Mouse (Mus musculus) hindbrain, embryonic 15.5 days (tissue): ENCODE results near the gene Grk5. TPM values are rescaled to one million over a fixed set of nuclear protein-coding genes. Genes with fewer than 3 reads are reported as not detected.
"Not testable (repeated sequence)": the region's sequence is repeated elsewhere in the genome, so short reads cannot be mapped to it uniquely, and the experiment has no call there.

Source experiments
- ATAC-seq: fragments of 200-750 bp; cut with Nextera tagmentation; 2 replicates; pipeline ENCODE4 v1.8.0; 2017; ENCODE audit warnings: low read depth, moderate number of reproducible peaks, moderate TSS enrichment; ENCODE audit not compliant: low FRiP score
- H3K27ac ChIP-seq: fragments of 300-500 bp; sonication (generic); replicated peaks from 2 replicates; pipeline ENCODE4 v1.5.1; 2015; ENCODE audit warnings: mild to moderate bottlenecking, inconsistent platforms
- H3K27me3 ChIP-seq: fragments of 300-500 bp; sonication (generic); 2 replicates; pipeline ENCODE4 v1.6.1; 2015; ENCODE audit warnings: control low read depth, inconsistent platforms
- H3K36me3 ChIP-seq: fragments of 300-500 bp; sonication (generic); 2 replicates; pipeline ENCODE4 v1.6.1; 2015; ENCODE audit warnings: control low read depth, inconsistent platforms
- H3K4me1 ChIP-seq: fragments of 300-500 bp; sonication (generic); replicated peaks from 2 replicates; pipeline ENCODE4 v1.6.1; 2015; ENCODE audit warnings: control low read depth, inconsistent platforms
- H3K4me2 ChIP-seq: fragments of 300-500 bp; sonication (generic); 2 replicates; pipeline ENCODE4 v1.6.1; 2015; ENCODE audit warnings: moderate library complexity, mild to moderate bottlenecking, inconsistent platforms
- H3K4me3 ChIP-seq: fragments of 300-500 bp; sonication (generic); 2 replicates; pipeline ENCODE4 v1.5.1; 2015; ENCODE audit warnings: mild to moderate bottlenecking, inconsistent platforms
- H3K9ac ChIP-seq: fragments of 300-500 bp; sonication (generic); 2 replicates; pipeline ENCODE4 v1.6.1; 2015; ENCODE audit warnings: inconsistent platforms
- H3K9me3 ChIP-seq: fragments of 300-500 bp; sonication (generic); 2 replicates; pipeline ENCODE4 v1.6.1; 2016; ENCODE audit warnings: control low read depth, inconsistent platforms
- WGBS: fragments of 180-500 bp; shearing (Covaris S2); methylation state at CpG from one replicate; pipeline ENCODE4 v1.1.7; 2015; 5-methylcytosine and 5-hydroxymethylcytosine counted together
- polyA plus RNA-seq: library from polyadenylated mRNA; unstranded; fragments of >200 nt; fragmentation: Nextera tagmentation; extraction: Ambion mirVana; gene quantifications from 2 replicates; pipeline ENCODE4 v1.2.1, GENCODE M21; 2015

The Grk5 gene
- polyA plus RNA-seq = 1.6 and 2.0 TPM in 2 replicates

- no peaks in the 10 kb centered on the region for H3K9me3 ChIP-seq
- H3K4me1 ChIP-seq = peaks cover 24% of the 10 kb centered on the region
- peak within 1 kb of the TSS; percentile 89 for H3K9ac ChIP-seq
- H3K36me3 ChIP-seq = no peaks in the 10 kb centered on the region
- no peaks in the 10 kb centered on the region for H3K27me3 ChIP-seq
- H3K4me3 ChIP-seq = peak within 1 kb of the TSS; percentile 97
- peak; percentile 98 for ATAC-seq
- WGBS = under 1% methylated on average over 54 of the region's 55 CpGs
- H3K27ac ChIP-seq = peak within 1 kb of the TSS; percentile 97
- peak within 1 kb of the TSS; percentile 76 for H3K4me2 ChIP-seq
These were observed at the start of gene Grk5 for GRCm38 (mm10) chr19:60889714-60890315. TSS of gene Grk5 (plus strand) at chr19:60889749.

GRCm38 (mm10) chr19:60843324-60843723, 46.2 kb upstream of the Grk5 start:
- Histone ChIP-seq H3K27me3 (no peaks in the 10 kb centered on the region), H3K9me3 (no peaks in the 10 kb centered on the region), H3K4me3 (no peak overlapping the region), H3K4me2 (no peak overlapping the region), H3K36me3 (peaks cover 29% of the 10 kb centered on the region), H3K27ac (no peak overlapping the region), H3K4me1 (no peaks in the 10 kb centered on the region), H3K9ac (no peak overlapping the region)
- no peak for ATAC-seq

DNA sequence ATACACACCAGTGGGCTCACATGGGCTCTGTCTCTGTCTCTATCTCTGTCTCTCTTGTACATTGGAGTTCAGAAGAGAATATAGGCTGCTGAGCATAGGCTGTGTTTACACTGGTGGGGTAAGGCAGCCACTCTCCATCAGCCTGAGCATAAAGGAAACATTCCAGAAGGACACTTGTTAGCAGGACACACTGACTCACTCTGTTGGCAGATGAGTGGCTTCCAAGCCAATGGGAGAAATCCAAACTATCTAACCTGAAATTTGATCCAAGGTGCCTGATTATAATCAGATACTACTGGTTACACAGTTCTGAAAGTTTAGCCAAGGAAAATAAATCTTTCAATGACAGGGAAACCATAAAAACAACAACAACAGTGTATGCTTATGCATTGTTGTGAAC, 43.8 kb upstream of the Grk5 start:
- no peak for ATAC-seq
- H3K4me3 ChIP-seq = no peak overlapping the region
- H3K27me3 ChIP-seq = no peaks in the 10 kb centered on the region
- no peaks in the 10 kb centered on the region for H3K9me3 ChIP-seq
- peaks cover 18% of the 10 kb centered on the region; the same call in 1 of the 2 replicates for H3K36me3 ChIP-seq
- no peak overlapping the region for H3K9ac ChIP-seq
- no peaks in the 10 kb centered on the region for H3K4me1 ChIP-seq
- no peak overlapping the region for H3K27ac ChIP-seq
- no peak overlapping the region for H3K4me2 ChIP-seq

DNA sequence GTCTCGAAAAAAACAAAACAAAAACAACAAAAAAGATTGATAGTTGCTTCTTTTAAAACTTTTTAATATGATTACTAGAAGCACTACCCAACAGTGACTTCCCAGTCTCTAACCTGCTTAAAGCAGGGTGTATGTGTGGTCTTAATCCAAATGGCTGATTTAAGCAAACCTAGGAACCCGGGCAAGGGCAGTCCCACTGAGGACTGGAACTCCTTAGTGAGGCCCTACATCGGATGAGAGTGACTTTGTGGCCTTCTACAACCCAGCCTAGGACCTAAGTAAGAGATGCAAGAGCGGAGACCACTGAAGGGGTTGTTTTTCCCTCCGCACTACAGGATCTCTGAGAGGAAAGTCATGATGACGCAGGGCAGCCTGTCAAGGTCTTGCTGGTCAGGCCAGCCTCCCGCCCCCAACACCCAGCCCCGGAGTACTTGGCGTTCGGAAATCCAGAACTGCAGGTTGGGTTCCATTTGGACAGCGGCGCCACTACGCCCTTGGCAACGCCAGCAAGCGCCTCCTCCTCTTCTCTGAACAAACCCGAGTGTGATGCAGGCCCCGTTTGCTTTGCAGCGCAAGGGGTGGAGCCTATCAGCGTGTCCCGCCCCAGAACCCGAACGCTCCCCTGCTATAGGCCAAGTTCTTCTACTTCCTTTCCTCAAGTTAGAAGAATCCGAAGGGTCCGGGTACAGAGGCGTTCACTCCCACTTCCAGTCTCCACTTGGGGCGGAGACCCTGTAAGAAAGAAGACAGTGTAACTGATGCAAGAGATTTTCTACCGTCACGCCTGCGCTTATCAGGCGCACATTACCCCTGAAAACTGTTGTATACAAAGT, 28.5 kb upstream of the Grk5 start, which contains the start of gene Sfxn4:
TSS of gene Sfxn4 (minus strand) at position 612 of the 833 bp plus-strand sequence.
- Histone ChIP-seq H3K4me1 (peaks cover 9% of the 10 kb centered on the region), H3K9ac (peak within 1 kb of the TSS; percentile 63), H3K4me3 (peak within 1 kb of the TSS; percentile 53), H3K36me3 (peaks cover 19% of the 10 kb centered on the region), H3K4me2 (peak within 1 kb of the TSS; percentile 63), H3K27me3 (no peaks in the 10 kb centered on the region), H3K27ac (peak within 1 kb of the TSS; percentile 80), H3K9me3 (no peaks in the 10 kb centered on the region)
- ATAC-seq = peak; percentile 98
- 3% methylated on average over 30 of the region's 30 CpGs for WGBS

- H3K4me1 ChIP-seq, ATAC-seq, H3K9me3 ChIP-seq, H3K27ac ChIP-seq, H3K4me3 ChIP-seq, H3K9ac ChIP-seq, H3K27me3 ChIP-seq, H3K4me2 ChIP-seq: not testable (repeated sequence)
- 97% methylated on average over 4 of the region's 4 CpGs for WGBS
- peaks cover 32% of the 10 kb centered on the region for H3K36me3 ChIP-seq
These were observed 23.4 kb upstream of the Grk5 start for GRCm38 (mm10) chr19:60866169-60866568.

DNA sequence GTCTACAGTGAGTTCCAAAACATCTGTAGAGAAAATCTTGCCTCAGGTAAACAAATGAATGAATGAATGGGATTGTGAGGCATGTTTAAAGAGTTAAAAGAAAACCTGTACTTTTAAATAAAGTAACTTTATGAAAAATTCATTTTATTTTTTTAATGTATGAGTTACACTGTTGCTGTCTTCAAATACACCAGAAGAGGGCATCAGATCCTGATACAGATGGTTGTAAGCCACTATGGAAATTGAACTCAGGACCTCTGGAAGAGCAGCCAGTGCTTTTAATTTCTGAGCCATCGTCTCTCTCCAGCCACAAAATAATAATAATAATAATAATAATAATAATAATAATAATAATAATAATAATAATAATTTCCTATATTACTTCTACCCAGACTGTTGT, 19.1 kb upstream of the Grk5 start:
- H3K4me2 ChIP-seq = no peak overlapping the region
- H3K9ac ChIP-seq = no peak overlapping the region
- H3K4me3 ChIP-seq = no peak overlapping the region
- no peaks in the 10 kb centered on the region for H3K27me3 ChIP-seq
- ATAC-seq = no peak
- peaks cover 13% of the 10 kb centered on the region; the same call in 1 of the 2 replicates for H3K36me3 ChIP-seq
- H3K9me3 ChIP-seq = no peaks in the 10 kb centered on the region
- 85% methylated on average over 1 of the region's 1 CpGs for WGBS
- H3K27ac ChIP-seq = no peak overlapping the region
- H3K4me1 ChIP-seq = peaks cover 16% of the 10 kb centered on the region; the same call in 1 of the 2 replicates

GRCm38 (mm10) chr19:60871366-60871765, 18.2 kb upstream of the Grk5 start:
- no peaks in the 10 kb centered on the region for H3K27me3 ChIP-seq
- no peak overlapping the region for H3K27ac ChIP-seq
- H3K9me3 ChIP-seq = no peaks in the 10 kb centered on the region
- H3K4me2 ChIP-seq = no peak overlapping the region
- peaks cover 16% of the 10 kb centered on the region; the same call in 1 of the 2 replicates for H3K4me1 ChIP-seq
- H3K9ac ChIP-seq = no peak overlapping the region
- no peak for ATAC-seq
- WGBS = 91% methylated on average over 5 of the region's 5 CpGs
- peaks cover 13% of the 10 kb centered on the region; the same call in 1 of the 2 replicates for H3K36me3 ChIP-seq
- no peak overlapping the region for H3K4me3 ChIP-seq

- Histone ChIP-seq H3K4me1 (peaks cover 16% of the 10 kb centered on the region; the same call in 1 of the 2 replicates), H3K4me3 (no peak overlapping the region), H3K27me3 (no peaks in the 10 kb centered on the region), H3K27ac (no peak overlapping the region), H3K4me2 (no peak overlapping the region), H3K9me3 (no peaks in the 10 kb centered on the region), H3K36me3 (peaks cover 13% of the 10 kb centered on the region; the same call in 1 of the 2 replicates), H3K9ac (no peak overlapping the region)
- 61% methylated on average over 1 of the region's 1 CpGs for WGBS
- no peak for ATAC-seq
These were observed 17.3 kb upstream of the Grk5 start for GRCm38 (mm10) chr19:60872272-60872671.

DNA sequence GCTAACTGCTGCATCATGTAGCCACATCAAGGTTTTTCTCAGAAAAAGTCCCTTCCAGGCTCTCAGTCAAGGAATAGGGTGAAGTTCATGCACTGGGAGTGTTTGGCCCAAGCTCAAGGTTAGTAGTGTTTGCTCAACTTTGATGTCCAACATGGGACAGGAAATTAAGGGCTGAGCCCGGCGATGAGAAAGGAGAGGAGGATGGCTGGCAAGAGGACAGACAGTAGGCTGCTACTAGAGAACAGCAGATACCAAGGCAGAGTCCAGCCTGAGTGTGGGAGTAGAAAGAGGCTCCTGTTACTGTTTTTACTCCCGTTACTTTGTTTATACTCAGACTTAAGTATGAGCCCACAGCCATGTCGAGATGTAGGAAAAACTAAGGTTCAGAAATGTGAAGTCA, 16.0 kb upstream of the Grk5 start:
- Histone ChIP-seq H3K9ac (no peak overlapping the region), H3K4me3 (peak overlapping the region; percentile 58), H3K27ac (0 out of 2 replicates have a peak overlapping the region, but pooled peaks have one; percentile 72), H3K36me3 (peaks cover 10% of the 10 kb centered on the region; the same call in 1 of the 2 replicates), H3K27me3 (no peaks in the 10 kb centered on the region), H3K9me3 (no peaks in the 10 kb centered on the region), H3K4me1 (peaks cover 16% of the 10 kb centered on the region; the same call in 1 of the 2 replicates), H3K4me2 (peak overlapping the region; percentile 76)
- WGBS = 31% methylated on average over 4 of the region's 4 CpGs
- no peak for ATAC-seq

GRCm38 (mm10) chr19:60874064-60874694, 15.4 kb upstream of the Grk5 start, which contains the start of gene Prdx3:
TSS of gene Prdx3 (minus strand) at chr19:60874556.
- Histone ChIP-seq H3K27me3 (no peaks in the 10 kb centered on the region), H3K36me3 (peaks cover 9% of the 10 kb centered on the region; the same call in 1 of the 2 replicates), H3K9ac (peak within 1 kb of the TSS; percentile 64), H3K4me3 (peak within 1 kb of the TSS; percentile 58), H3K9me3 (no peaks in the 10 kb centered on the region), H3K4me2 (peak within 1 kb of the TSS; percentile 76), H3K27ac (peak within 1 kb of the TSS; percentile 72), H3K4me1 (peaks cover 16% of the 10 kb centered on the region; the same call in 1 of the 2 replicates)
- peak; percentile 98 for ATAC-seq
- under 1% methylated on average over 28 of the region's 28 CpGs for WGBS

DNA sequence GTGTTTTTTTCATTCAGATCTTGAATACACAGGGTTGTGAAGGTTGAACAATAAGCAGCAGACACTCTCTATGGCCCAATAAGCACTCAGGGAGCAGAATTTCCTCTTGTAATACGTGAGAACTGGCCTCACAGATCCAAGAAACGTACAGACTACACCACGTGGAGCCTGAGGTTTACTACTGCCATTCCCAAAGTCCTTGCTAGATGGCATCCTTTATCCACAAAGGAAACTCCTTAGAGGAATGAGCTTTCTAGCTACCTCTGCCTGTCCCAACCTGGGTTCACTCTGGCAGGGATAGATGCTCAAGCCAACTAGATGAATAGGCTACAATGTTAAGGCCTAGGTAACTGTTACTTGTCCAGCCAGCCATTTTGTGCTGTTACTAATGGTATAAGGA, 6.4 kb upstream of the Grk5 start:
- no peak overlapping the region for H3K4me3 ChIP-seq
- H3K9me3 ChIP-seq = no peaks in the 10 kb centered on the region
- no peaks in the 10 kb centered on the region for H3K27me3 ChIP-seq
- 0 out of 2 replicates have a peak, but pooled peaks have one; percentile 38 for ATAC-seq
- H3K27ac ChIP-seq = no peak overlapping the region
- no peak overlapping the region for H3K9ac ChIP-seq
- H3K4me1 ChIP-seq = no peaks in the 10 kb centered on the region
- no peak overlapping the region for H3K4me2 ChIP-seq
- WGBS = 6% methylated on average over 3 of the region's 3 CpGs
- H3K36me3 ChIP-seq = no peaks in the 10 kb centered on the region
